Comparison of ENCODE assay signal across 1 mouse cellular context in genomic region chr2:164827146-164827850, GRCm38 (mm10).
TF ChIP-seq lines count a peak whose summit lies in the region.

No protein-coding gene starts in this region.

TF ChIP-seq in MEL, 35 proteins besides CTCF, POLR2A, EP300 and RAD21:
- TF ChIP-seq TCF12 (IDR thresholded peaks at IDR 0.05; ENCODE audit: low read depth, low read length) (peak; percentile 42; the same call in 1 of the 2 replicates), UBTF (IDR thresholded peaks at IDR 0.05; ENCODE audit: borderline replicate concordance, insufficient read depth, low read depth, low read length) (no peak), SMC3 (IDR thresholded peaks at IDR 0.05; ENCODE audit: low read depth, low read length) (no peak), TAL1 (IDR thresholded peaks at IDR 0.05; ENCODE audit: low read length) (no peak), SIN3A (IDR thresholded peaks at IDR 0.05; ENCODE audit: low read length) (peak; percentile 80), GATA1 (IDR thresholded peaks at IDR 0.05; ENCODE audit: low read depth, low read length) (peak; percentile 56), MAX (IDR thresholded peaks at IDR 0.05; ENCODE audit: low read length) (no peak), ETS1 (IDR thresholded peaks at IDR 0.05; ENCODE audit: low read depth, low read length) (peak; percentile 75), RCOR1 (IDR thresholded peaks at IDR 0.05; ENCODE audit: low read depth, low read length) (no peak), MXI1 (IDR thresholded peaks at IDR 0.05; ENCODE audit: low read depth, low read length) (0 out of 2 replicates have a peak, but pooled peaks have one; percentile 47), HCFC1 (IDR thresholded peaks at IDR 0.05; ENCODE audit: low read depth, low read length) (no peak), KAT2A (conservative IDR thresholded peaks at IDR 0.05; ENCODE audit: low read depth, low read length) (no peak), USF2 (IDR thresholded peaks at IDR 0.05; ENCODE audit: borderline replicate concordance in 1 of 2, insufficient read depth in 1 of 2, low read depth in 1 of 2, low read length in 2 of 2) (no peak), MYC (IDR thresholded peaks at IDR 0.05; ENCODE audit: low read depth, low read length) (0 out of 2 replicates have a peak, but pooled peaks have one; percentile 46), TBP (IDR thresholded peaks at IDR 0.05; ENCODE audit: low read depth, low read length) (0 out of 2 replicates have a peak, but pooled peaks have one; percentile 51), ELF1 (IDR thresholded peaks at IDR 0.05; ENCODE audit: low read depth, low read length) (no peak)
